Mouse (Mus musculus): ENCODE measurements around the gene Rab40c.

The Rab40c gene

GRCm38 (mm10) chr17:25895415-25895814 lies 24.1 kb downstream of the Rab40c start:
- no peak for DNase-seq

GRCm38 (mm10) chr17:25893975-25894617 lies 25.4 kb downstream of the Rab40c start:
- peak; percentile 84 to 85 for DNase-seq

GRCm38 (mm10) chr17:25888837-25889236 lies 30.7 kb downstream of the Rab40c start:
- DNase-seq = no peak

- no peak for DNase-seq
These were observed 32.1 kb downstream of the Rab40c start for GRCm38 (mm10) chr17:25887467-25887866.

- DNase-seq = no peak
These were observed 32.7 kb downstream of the Rab40c start for GRCm38 (mm10) chr17:25886806-25887205.

- peak in 1 of 2 experiments; percentile 58 for DNase-seq
These were observed 33.9 kb downstream of the Rab40c start for GRCm38 (mm10) chr17:25885636-25886035.

GRCm38 (mm10) chr17:25883824-25884223 lies 35.7 kb downstream of the Rab40c start:
- no peak for DNase-seq

GRCm38 (mm10) chr17:25883268-25883667 lies 36.3 kb downstream of the Rab40c start:
- no peak for DNase-seq

- DNase-seq = no peak
These were observed 37.2 kb downstream of the Rab40c start for GRCm38 (mm10) chr17:25882306-25882705.

GRCm38 (mm10) chr17:25881691-25882090 lies 37.8 kb downstream of the Rab40c start:
- no peak for DNase-seq

- DNase-seq = no peak
These were observed 38.5 kb downstream of the Rab40c start for GRCm38 (mm10) chr17:25880913-25881641.

GRCm38 (mm10) chr17:25880196-25880910 lies 39.2 kb downstream of the Rab40c start, which contains the start of gene Wfikkn1:
Gene Wfikkn1 (minus strand): TSS chr17:25880858.
- peak in 1 of 2 experiments; percentile 23 for DNase-seq

GRCm38 (mm10) chr17:25879750-25880149 lies 39.8 kb downstream of the Rab40c start:
- peak in 1 of 2 experiments; percentile 27 for DNase-seq

- peak in 1 of 2 experiments; percentile 42 for DNase-seq
These were observed 40.3 kb downstream of the Rab40c start for GRCm38 (mm10) chr17:25879261-25879660.

GRCm38 (mm10) chr17:25878611-25879180 lies 40.8 kb downstream of the Rab40c start:
- DNase-seq = peak in 1 of 2 experiments; percentile 28

GRCm38 (mm10) chr17:25877741-25878610 lies 41.6 kb downstream of the Rab40c start:
- DNase-seq = peak; percentile 22 to 23

- DNase-seq = no peak
These were observed 42.5 kb downstream of the Rab40c start for GRCm38 (mm10) chr17:25877025-25877424.

GRCm38 (mm10) chr17:25876347-25876915 lies 43.1 kb downstream of the Rab40c start:
- DNase-seq = peak in 1 of 2 experiments; percentile 15

GRCm38 (mm10) chr17:25875171-25876136 lies 44.1 kb downstream of the Rab40c start:
- DNase-seq = peak; percentile 92 to 94

- DNase-seq = peak; percentile 90 to 94
These were observed 44.8 kb downstream of the Rab40c start, which contains the start of gene Mettl26 for GRCm38 (mm10) chr17:25874721-25875170. Gene Mettl26 (plus strand): TSS chr17:25875074.
